Mouse (Mus musculus) gastrocnemius, postnatal 25 days (tissue): ENCODE data around the gene Zic4. TPM values are rescaled to one million over a fixed set of nuclear protein-coding genes. Genes with fewer than 3 reads are reported as not detected.

Source experiments
- DNase-seq: peaks from one replicate; pipeline ENCODE4 v3.0.0; 2022
- long read RNA-seq, 2 experiments: library from polyadenylated mRNA; stranded (forward); transcript quantifications; one replicate each; pipeline ENCODE4 v2.0.0; 2021
- total RNA-seq, 2 experiments: library from RNA; stranded (reverse); gene quantifications; 1 replicate in 1 of 2; 2 replicates in 1 of 2; pipeline ENCODE4 v1.2.3; 2021

The Zic4 gene
- total RNA-seq = not detected
- long read RNA-seq, experiment 1, partial matches to known transcripts = 0 of 1 reads
- long read RNA-seq, experiment 1, other reads (novel, unspliced or antisense) = 1 of 1 reads
- long read RNA-seq, experiment 2 = 0 reads

DNA sequence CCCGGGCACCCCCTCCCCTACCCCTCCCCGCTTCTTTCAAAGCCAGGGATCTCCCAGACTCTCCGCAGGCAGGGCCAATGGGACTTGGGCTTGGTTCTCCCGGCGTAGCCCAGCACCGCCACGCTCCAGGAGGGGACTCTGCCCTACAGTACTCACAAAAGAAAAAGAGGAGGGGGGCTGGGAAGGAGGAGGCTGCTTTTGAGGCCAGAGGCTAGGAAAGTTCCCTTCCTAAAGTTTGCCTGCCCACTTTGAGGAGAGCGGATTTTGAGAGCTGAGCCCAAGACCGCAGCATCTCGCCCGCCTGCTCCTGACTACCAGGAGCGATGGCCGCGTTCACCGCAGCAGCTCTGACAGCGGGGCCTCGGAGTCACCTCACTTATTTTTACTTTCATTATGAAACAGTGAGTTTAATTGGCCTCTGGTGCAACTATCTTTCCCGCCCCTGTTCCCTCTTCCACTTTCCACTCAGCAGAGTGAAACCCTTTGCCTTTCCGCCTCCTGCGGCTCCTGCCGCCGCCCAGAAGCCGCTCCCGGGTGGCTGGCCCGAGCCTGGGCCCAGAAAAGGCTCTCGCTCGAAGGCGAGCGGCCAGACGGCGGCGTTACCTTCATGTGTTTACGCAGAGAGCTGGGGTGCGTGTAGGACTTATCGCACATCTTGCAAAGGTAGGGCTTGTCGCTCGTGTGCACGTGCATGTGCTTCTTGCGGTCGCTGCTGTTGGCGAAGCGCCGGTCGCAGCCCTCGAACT lies at the start of gene Zic4:
Gene Zic4, plus strand, starts transcription at position 558 of the 746 bp plus-strand sequence.
- DNase-seq = no peak

DNA sequence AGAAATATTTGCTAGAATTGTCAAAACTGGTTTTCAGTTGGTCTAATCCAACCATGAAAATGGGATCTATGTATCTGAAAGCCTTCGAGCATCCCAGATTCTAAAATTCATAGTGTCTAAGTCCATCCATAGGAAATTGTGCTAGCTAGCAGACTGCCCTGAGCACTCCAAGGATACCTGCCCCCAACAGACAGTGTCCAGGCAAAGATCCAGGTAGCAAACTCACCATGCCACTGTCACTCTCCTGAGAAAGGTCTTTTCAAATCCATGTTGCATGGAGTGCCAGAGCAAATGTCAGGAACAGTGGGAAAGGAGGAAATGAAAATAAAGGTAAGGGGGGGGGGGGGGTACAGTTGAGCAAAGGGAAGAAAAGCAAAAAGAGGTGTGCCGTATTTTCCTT lies 14.6 kb upstream of the Zic4 start:
- no peak for DNase-seq

DNA sequence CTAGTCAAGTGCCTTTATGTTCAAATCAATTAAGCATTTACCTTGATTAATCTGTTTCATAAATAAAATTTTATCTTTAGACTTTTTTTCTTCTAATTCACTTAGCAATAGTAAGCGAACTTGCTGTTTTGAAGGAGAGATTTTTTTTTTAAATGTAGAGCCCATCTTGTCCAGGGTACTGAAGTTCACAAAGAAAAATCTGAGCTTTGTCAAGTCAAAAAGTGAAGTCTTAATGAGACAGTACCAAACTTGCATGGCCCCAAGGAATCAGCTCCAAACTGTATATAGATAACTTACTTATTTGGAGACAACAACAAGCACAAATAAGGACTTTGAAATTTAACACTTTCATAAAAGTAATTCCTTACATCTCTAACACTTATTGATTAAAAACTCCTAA lies 13.5 kb upstream of the Zic4 start:
- no peak for DNase-seq

DNA sequence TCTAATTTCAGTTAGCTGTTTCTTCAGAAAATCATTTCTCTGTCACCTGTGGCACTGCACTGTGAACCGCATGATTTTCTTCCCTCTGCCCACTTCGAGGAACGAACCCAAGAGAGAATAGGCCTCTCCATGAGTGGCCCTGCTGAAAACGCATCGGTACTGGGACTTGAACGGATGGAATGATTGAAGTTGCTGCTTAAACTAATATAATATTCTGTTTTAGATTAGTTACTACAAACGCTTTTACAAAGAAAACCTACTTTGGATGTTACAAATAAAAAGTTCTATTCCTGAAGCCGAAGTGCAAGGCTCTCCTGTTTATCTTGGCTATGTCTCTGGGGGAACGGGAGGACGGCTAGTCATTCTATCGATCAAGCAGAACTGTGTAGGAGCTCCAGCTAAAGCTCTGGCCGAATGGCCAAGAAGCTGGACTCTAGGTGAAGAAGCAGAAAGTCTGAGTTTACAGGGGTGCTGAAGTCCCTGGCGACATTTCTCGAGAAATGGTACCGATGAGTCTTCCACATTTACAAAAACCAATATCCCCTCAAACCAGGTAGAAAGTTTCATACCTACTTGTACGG lies 11.9 kb upstream of the Zic4 start:
- DNase-seq = no peak

DNA sequence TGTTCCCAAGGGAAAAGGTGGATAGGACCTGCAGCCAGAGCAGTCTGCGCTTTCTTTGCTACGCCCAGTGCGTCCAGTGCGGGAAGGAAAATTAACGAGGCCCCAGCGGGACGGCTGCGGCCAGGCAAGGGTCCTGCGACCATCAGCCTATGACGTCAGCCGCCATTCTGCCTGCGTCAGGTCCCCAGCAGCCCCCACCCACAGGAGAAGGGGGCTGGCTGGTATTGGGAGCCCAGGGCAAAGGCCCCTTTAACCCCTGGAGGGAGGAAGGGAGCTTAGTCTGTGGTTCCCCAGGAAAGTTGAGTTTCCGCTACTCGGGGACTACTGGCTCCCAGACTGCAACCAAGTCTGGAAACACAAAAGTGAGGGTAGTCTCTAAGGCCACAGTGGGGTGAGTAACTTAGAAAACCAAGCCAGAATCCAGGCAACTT lies 11.3 kb upstream of the Zic4 start:
- no peak for DNase-seq

DNA sequence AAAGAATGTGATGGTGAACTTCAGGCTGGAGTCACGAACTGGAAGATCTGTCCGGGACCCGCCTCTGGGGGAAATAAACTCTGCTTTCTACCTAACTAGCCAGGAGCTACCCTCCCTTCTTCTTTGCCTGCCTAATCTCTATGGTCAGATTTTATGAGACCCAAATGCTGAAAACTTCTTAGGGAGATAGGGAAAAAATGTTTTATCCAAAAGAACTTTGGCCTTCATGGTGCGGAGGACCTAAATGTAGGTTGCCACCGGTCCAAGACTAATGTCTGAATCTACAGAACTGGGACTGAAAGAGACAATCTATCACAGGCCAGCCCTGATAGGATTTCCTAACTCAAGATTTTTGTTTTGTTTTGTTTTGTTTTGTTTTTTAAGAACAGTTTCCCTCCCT lies 10.9 kb upstream of the Zic4 start:
- DNase-seq = no peak

DNA sequence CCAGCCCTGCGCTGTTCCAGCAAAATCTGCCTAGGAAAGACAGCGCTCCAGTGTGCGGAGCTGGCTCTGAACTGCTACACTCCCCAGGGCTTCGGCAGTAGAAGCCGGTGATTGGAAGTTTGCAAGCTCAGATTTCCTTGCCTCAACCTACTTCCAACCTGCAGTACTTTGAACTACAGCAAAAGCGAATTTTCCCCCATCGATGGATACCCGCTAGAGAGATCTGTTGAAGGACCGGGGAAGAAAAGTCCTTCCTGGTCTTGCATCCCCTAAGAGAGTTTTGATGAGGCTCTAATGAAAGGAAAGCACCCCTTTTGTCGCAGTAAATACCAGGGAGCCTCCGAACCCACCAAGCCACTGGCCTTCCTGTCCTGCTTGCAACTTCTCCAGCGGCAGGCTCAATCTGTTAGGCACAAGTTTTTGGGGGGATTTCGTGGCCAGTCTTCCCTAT lies 10.2 kb upstream of the Zic4 start:
- DNase-seq = no peak

DNA sequence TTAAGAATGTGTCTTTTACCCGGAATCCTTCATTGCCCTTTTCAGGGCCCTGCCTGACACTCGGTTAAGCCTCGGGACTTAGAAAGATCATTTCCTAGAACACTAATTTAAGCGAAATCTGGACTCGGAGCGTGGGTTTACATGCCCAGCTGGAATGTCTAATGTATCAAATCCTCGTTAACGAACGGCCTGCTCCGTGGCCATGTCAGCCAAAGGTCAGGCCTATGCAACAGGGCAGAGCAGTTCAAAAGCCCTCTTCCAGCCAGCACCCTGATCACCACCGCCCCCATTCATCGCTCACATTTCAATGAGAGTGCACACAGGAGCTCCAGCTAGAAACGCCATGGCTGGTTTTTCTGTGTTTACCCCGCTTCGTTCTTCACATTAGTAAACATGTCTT lies 9.4 kb upstream of the Zic4 start:
- DNase-seq = no peak

DNA sequence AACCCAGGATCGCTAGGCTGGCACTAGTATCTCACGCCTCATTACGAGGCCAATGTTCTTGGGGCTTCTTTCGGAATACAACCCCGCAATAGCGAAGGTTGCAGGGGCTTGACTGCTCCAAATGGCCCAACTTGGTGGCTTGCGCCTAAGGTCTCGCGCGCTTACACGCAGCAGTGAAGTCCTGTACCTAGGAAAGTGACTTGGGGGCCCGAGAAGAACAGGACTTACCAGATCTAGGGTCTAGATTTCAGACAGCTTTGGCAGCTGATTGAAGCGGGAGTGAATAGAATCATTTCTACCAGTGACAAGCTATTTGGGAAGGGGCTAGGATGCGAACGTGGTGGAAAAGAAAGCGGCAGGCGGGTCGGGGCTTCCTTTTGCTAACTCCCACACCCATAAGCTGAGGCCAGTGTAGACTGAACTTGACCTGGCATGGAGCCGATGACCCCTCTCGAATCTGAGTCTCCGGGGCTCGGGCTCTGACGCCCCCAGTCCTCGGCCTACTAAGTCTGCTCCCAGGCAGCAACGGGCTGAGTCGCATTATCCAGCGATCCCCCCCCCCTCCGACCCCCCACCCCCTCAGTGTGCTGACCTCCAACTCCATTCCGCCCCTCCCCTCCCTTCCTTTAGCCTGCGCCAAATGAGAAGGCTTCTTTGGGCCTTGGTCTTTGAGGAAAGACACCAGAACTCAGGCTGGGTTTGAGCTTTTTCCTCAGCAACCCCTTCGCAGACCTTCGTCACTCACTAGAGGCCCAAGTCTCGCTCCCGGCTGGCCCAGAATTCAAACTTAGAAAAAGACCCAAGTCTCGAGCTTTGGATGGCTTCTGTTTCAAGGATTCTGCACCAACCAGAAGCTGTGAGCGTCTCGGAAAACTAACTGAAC lies 8.4 kb upstream of the Zic4 start:
- DNase-seq = no peak

DNA sequence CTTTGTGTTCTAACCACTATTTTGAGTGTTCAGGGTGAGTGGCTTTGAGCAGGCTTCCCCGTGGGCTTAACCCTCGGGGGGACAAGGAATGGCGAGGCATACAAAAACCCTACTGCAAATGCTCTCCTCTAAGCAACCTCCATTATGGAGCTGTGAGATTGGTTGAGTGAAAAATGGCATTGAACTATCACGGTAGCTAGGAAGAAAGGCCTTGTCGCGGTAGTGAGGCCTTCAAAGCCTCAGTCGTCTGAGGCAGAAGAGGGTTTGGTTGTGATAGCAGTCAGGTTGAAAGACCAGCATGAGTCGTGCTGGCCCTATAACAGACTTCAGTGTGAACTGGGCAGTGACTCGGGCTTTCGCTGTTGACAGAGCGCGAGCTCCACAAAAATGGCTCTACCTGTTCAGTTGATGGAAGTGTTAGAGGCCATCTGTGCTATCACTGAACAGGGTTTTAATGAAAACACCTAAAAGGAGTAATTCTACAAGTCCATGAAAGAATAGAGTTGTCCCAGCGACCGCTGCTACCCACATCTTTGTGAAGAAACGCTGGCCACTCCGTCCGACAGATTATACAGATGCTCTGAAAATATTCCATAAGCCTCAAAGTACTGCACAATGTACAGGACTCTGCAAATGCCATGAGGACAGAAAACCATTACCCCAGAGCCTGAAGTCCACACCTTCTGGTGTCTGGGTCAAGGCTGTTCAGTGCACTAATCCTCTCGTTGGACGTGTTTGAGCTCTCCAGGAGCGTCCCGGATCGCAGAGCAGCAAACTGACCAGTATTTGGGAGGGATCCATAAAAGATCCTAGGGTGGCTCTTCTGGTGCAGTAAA lies 7.6 kb upstream of the Zic4 start:
- DNase-seq = no peak

DNA sequence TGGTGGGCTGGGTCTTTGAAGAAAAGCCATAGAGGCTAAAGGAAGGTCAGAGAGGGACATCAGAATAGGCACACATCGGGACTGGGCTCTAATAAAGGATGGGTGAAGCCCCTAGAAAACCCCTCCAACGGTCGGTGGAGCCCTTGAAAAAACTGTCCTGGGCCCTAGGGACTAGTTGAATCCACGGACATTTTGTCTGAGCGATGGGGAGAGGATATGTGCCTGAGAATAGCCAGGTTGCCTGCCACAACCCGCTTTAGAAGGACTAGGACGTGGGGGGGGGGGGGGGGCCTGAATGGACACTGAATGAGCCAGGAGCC lies 7.0 kb upstream of the Zic4 start:
- DNase-seq = no peak

DNA sequence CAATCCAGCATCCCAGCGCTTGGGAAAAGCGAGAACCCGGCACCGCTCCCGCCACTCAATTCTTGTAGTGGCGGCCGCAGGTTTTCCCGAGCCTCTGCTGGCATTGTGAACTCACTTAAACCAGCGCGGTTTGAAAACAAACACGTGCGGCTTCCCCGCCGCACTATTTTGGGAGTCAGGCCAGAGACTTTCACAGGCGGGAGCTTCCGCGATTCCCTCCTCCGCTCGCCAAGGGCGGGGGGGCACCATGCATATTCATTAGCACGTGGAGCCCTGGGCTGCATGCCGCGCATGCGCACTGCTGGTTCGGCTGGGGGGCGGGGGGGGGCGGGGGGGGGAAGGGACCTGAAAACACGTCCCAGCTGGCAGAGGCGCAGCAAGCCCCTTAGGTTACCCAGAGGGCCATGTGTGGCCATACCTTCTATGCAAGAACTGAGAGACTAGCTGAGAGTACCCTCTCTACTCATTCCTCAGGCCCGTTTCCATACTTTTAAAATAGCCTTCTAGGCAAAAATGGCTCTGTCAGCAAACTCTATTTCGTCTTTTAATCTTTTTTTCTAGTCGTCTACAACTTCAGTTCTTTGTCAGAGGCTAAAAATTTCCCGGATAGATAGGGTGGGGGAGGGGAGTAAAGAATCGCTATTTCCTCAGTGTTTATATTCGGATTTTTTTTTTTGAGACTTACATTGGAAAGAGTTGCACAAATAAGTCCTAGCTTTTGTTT lies 6.4 kb upstream of the Zic4 start:
- peak; percentile 11 for DNase-seq

DNA sequence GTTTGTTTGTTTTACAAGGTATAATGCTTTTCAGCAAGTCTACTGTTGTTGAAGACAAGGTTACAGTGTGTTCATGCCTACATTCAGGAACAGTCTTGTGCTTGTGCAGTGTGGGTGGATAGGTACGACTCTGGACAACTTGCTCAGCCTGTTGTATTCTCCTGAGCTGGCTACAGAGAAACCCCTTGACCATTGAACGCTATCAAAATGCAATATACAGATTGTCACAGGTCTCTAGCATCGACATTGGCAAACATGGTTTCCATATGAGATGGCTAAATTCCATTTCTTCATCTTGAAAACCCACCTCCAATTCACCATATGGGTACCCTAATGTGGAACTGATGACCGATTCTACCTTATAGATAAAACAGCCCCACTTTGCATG lies 5.9 kb upstream of the Zic4 start:
- DNase-seq = no peak

DNA sequence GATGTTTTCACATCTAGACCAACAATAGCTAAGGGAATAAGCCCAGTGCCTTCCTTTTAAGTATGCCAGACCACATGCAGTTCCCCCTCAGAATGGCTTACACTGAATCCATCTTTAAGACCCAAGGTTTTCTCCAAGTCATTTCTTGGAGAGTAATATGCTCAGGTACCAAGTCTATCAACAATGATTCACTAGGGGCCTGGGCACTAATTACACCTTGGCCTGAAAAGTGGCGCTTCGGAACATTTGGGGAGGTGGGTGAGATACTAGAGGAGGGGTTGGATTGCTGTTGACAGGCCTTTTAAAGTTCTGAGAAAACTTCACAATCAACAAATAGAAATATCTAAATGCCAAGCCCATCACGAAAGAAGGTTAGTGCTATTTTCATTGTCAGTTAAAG lies 4.9 kb upstream of the Zic4 start:
- DNase-seq = no peak

DNA sequence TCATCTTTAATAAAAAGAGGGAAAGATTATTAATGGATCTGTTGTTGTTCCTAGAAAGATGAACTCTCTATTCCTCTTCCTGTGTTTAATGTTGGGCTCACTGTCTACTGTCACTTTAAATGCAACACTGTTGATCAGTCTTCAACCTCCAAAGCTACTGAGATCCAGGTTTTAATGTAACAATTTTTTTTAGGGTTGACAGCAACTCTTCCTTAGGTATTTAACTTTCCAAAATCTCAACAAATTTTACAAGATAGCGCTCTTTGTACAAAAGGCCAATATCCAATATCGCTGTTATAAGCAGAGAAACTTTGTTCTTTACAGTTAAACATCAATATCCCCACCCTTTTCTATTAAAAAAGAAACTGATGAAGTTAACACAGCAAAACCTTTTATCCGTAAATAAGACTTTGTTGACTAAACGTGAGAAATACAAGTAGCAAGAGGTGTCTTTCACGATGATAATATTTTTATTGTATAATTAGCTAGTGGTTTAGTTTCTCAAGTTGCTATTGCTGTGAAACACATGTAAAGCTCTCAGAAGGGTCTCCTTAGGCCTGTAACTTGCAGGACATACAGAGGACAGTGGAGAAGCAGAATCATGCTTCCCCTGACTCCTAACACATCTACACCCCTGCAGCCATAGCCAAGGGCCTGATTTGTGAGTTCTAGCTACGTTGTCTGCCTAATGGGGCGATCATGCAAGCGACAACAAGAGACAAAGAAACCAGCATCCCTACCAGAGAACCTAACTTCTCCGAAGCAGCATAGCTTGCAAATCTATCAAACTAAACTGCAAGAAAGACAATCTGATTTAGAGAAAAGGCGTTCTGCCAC lies 3.1 kb upstream of the Zic4 start:
- no peak for DNase-seq

DNA sequence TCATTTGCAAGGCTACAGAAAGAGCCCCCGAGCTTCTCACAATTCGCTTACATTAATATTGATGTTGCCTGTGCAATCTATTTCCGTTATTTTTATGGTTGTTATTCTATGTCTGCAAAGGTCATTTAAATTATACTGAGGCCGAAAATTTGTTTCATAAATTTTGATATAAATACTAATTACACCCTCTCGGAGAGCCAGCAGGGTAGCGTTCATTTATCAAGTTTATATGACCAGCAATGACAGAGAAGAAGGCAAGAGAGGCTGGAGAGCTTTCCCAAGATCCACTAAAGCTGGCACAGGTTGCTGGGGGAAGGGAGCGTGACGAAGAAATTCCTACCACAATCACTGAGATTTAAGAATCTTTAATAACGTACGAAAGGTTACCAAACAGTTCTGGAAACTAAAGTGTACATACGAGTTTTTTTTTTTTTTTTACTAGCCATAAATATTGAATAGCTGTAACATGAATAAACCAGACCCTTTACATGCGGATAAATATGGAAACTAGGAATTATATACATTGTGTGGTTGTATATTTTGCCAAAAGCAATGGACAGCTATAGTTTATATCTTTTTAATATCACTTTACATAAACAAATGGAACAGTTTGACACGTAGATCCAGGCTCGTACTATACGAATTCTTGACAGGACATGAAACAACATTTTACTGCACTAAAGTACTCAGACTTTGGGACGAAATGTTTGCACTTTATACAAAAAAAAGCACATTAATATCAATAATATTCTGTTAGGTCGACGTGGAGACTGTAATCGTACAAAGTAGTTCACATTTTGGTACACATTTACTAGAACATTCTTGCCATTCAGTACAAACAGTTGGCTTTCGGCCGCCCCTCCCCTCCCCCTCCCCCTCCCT lies 1.8 kb upstream of the Zic4 start:
- DNase-seq = no peak

DNA sequence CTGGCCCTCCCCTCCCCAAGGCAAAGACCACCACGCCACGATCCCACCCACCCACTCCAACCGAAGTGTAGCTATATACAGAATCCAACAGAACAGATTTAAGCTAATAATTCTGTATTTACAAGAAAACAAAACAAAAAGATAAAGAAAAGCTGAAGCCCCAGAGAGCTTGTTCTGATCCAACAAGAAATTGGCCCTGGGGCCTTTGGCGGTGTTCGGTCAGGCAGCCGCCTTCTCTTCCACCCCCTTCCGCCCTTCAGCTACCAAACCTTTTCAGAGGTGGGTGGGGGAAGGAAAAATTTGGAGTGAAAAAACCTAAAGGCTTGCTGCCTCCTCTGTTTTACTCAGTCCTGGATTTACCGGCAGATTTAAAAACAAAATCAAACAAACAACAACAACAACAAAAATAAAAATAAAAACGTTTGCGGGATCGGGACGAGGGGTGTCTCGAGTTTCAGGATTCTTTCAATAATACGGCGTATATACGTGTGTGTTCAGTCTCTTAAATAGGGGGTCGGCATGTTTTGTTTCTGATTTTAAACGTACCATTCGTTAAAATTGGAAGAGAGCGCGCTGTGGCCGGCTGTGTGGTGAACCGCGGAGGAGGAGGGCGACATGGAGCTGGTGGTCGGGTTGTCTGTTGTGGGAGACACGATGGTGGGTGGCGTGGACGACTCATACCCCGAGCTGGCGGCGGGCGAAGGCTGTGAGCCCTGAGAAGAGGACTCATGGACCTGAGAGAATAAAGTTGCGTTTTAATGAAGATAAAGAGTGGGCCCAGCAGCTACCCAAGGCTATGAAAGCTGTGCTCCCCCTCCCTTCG lies 969 bp upstream of the Zic4 start:
- no peak for DNase-seq

DNA sequence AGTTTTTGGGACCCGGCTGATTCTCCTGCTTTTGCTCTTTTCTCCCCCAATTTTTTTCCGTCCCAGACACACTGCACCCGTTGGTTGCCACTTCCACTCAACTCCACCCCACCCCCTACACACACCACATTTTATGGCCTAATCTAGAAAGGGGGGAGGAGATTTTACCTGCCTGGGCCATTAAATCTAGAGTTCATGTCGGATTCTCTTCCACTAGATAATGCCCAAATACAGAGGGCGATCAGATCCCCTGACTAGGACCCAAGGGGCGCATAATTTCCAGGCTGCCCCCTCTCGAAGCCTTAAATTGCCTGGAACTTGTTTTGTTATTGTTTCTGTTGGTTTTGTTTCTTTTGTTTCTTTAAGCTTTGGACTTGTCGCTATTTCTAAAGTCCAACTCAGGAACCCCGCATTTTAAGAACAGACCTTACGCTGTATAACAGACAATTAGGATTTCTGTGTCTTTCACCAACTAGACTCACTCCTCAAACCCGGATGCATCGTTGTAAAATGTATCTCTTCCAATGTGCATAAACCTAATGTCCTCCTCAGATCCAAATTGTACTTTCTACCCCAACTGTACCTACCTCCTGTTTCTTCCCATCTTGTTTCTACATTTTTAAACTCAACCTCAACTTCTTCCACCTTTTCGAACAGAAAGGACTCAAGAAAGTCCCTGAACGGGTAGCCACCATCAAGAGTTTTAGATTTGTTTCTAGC lies 958 bp downstream of the Zic4 start:
- no peak for DNase-seq
